Mouse (Mus musculus): ENCODE data around the gene Igdcc4. TPM values are rescaled to one million over a fixed set of nuclear protein-coding genes. Genes with fewer than 3 reads are reported as not detected.

The Igdcc4 gene
- polyA plus RNA-seq, 1 experiment, result 3.1 TPM

- Histone ChIP-seq H3K27me3 (ENCODE audit: control insufficient read depth, insufficient read depth, low read length) (peaks cover 2% of the 10 kb centered on the region; the same call in 1 of the 2 replicates), H3K27ac (ENCODE audit: control insufficient read depth, insufficient read depth, low read depth, low read length) (no peak overlapping the region), H3K4me3 (ENCODE audit: control insufficient read depth, low read depth, low read length) (no peak overlapping the region), H3K36me3 (ENCODE audit: control insufficient read depth, insufficient read depth, low read length) (no peaks in the 10 kb centered on the region), H3K4me1 (ENCODE audit: control insufficient read depth, insufficient read depth, low read length) (peaks cover 12% of the 10 kb centered on the region)
- no peak for TF ChIP-seq CTCF (IDR thresholded peaks at IDR 0.05; ENCODE audit: control insufficient read depth, insufficient read depth, insufficient replicate concordance, low read depth, low read length)
- no peak for TF ChIP-seq POLR2A (IDR thresholded peaks at IDR 0.05; ENCODE audit: control insufficient read depth, low read depth, low read length)
Measured at GRCm38 (mm10) chr9:65146001-65146400, 44.7 kb downstream of the Igdcc4 start.

DNA sequence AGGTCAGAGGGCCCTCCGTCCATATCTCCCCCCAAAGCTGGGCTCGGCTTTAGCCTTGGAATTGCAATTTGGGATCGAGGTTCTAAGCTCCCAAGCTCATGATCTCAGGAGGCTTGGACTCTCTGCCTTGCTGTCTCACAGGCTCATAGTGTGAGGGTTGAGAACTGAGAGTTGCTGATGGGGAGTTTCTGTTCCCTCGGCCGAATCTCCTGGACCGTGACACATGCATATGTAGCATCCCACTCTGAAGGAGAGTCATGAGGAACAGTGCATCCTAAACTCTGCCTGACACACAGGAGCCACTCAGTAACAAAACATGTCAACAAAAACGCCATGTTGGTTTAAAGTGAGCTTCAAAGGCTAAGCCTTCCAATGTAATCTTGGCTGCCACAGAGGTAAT lies 47.2 kb downstream of the Igdcc4 start:
- H3K4me3 ChIP-seq (ENCODE audit: control insufficient read depth, low read depth, low read length), result no peak overlapping the region
- peaks cover 4% of the 10 kb centered on the region for H3K4me1 ChIP-seq (ENCODE audit: control insufficient read depth, insufficient read depth, low read length)
- H3K36me3 ChIP-seq (ENCODE audit: control insufficient read depth, insufficient read depth, low read length), result no peaks in the 10 kb centered on the region
- TF ChIP-seq CTCF (IDR thresholded peaks at IDR 0.05; ENCODE audit: control insufficient read depth, insufficient read depth, insufficient replicate concordance, low read depth, low read length), result no peak
- no peak for TF ChIP-seq POLR2A (IDR thresholded peaks at IDR 0.05; ENCODE audit: control insufficient read depth, low read depth, low read length)
- no peak overlapping the region for H3K27ac ChIP-seq (ENCODE audit: control insufficient read depth, insufficient read depth, low read depth, low read length)
- no peaks in the 10 kb centered on the region for H3K27me3 ChIP-seq (ENCODE audit: control insufficient read depth, insufficient read depth, low read length)

GRCm38 (mm10) chr9:65152711-65153330 lies 51.5 kb downstream of the Igdcc4 start:
- H3K4me3 ChIP-seq (ENCODE audit: control insufficient read depth, low read depth, low read length), result no peak overlapping the region
- no peak overlapping the region for H3K27ac ChIP-seq (ENCODE audit: control insufficient read depth, insufficient read depth, low read depth, low read length)
- no peaks in the 10 kb centered on the region for H3K36me3 ChIP-seq (ENCODE audit: control insufficient read depth, insufficient read depth, low read length)
- no peak for TF ChIP-seq POLR2A (IDR thresholded peaks at IDR 0.05; ENCODE audit: control insufficient read depth, low read depth, low read length)
- no peak for TF ChIP-seq CTCF (IDR thresholded peaks at IDR 0.05; ENCODE audit: control insufficient read depth, insufficient read depth, insufficient replicate concordance, low read depth, low read length)
- H3K4me1 ChIP-seq (ENCODE audit: control insufficient read depth, insufficient read depth, low read length), result peaks cover 2% of the 10 kb centered on the region
- no peaks in the 10 kb centered on the region for H3K27me3 ChIP-seq (ENCODE audit: control insufficient read depth, insufficient read depth, low read length)

DNA sequence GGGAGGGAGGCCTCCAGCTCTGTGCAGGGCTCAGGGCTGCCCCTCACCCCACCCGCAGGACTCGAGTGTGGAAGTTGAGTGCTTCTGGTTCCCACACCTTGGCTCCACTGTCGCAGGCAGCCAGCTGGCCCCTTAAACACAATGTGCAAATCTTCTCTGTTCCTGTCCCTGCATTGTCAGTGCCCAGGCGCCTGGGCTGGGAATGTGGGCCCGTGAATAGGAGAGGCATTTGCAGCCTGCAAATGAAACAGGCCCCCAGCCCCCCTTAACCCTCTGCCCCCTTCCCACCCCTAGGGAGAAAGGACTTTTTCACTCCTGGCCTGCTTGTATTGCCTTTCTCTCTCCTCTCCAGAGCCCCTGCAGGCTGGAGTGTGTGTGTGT lies 52.0 kb downstream of the Igdcc4 start:
- Histone ChIP-seq H3K27me3 (ENCODE audit: control insufficient read depth, insufficient read depth, low read length) (no peaks in the 10 kb centered on the region), H3K36me3 (ENCODE audit: control insufficient read depth, insufficient read depth, low read length) (no peaks in the 10 kb centered on the region), H3K4me1 (ENCODE audit: control insufficient read depth, insufficient read depth, low read length) (peaks cover 2% of the 10 kb centered on the region), H3K4me3 (ENCODE audit: control insufficient read depth, low read depth, low read length) (no peak overlapping the region), H3K27ac (ENCODE audit: control insufficient read depth, insufficient read depth, low read depth, low read length) (no peak overlapping the region)
- TF ChIP-seq CTCF (IDR thresholded peaks at IDR 0.05; ENCODE audit: control insufficient read depth, insufficient read depth, insufficient replicate concordance, low read depth, low read length) (no peak), POLR2A (IDR thresholded peaks at IDR 0.05; ENCODE audit: control insufficient read depth, low read depth, low read length) (no peak)

GRCm38 (mm10) chr9:65154692-65155455 lies 53.6 kb downstream of the Igdcc4 start:
- Histone ChIP-seq H3K36me3 (ENCODE audit: control insufficient read depth, insufficient read depth, low read length) (no peaks in the 10 kb centered on the region), H3K27ac (ENCODE audit: control insufficient read depth, insufficient read depth, low read depth, low read length) (no peak overlapping the region), H3K4me3 (ENCODE audit: control insufficient read depth, low read depth, low read length) (no peak overlapping the region), H3K27me3 (ENCODE audit: control insufficient read depth, insufficient read depth, low read length) (no peaks in the 10 kb centered on the region), H3K4me1 (ENCODE audit: control insufficient read depth, insufficient read depth, low read length) (peaks cover 2% of the 10 kb centered on the region)
- TF ChIP-seq CTCF (IDR thresholded peaks at IDR 0.05; ENCODE audit: control insufficient read depth, insufficient read depth, insufficient replicate concordance, low read depth, low read length) (no peak), POLR2A (IDR thresholded peaks at IDR 0.05; ENCODE audit: control insufficient read depth, low read depth, low read length) (no peak)

GRCm38 (mm10) chr9:65156604-65157003 lies 55.3 kb downstream of the Igdcc4 start:
- no peak overlapping the region for H3K4me3 ChIP-seq (ENCODE audit: control insufficient read depth, low read depth, low read length)
- no peaks in the 10 kb centered on the region for H3K27me3 ChIP-seq (ENCODE audit: control insufficient read depth, insufficient read depth, low read length)
- H3K27ac ChIP-seq (ENCODE audit: control insufficient read depth, insufficient read depth, low read depth, low read length), result no peak overlapping the region

DNA sequence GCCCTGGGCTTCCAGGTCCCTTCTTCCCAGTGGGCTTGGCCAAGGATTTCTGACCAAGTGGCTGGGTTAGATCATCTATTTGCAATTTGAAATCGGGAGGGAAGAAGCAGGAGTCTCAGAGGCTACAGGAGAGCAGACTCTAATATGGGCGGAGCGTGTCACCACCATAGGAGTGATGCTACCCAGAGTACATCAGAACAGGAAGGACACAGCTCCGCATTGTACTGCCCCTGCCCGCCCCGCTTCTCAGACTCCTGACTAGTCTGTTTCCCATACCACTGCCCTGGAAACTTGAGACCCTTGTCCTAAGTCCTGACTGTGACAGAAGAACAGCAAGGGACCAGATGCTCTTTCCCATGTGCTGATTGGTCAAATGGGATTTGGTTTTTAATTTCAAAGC lies 56.3 kb downstream of the Igdcc4 start:
- Histone ChIP-seq H3K36me3 (ENCODE audit: control insufficient read depth, insufficient read depth, low read length) (no peaks in the 10 kb centered on the region), H3K4me3 (ENCODE audit: control insufficient read depth, low read depth, low read length) (no peak overlapping the region), H3K27me3 (ENCODE audit: control insufficient read depth, insufficient read depth, low read length) (0 out of 2 replicates have a peak, but pooled peaks cover 2% of the 10 kb centered on the region), H3K27ac (ENCODE audit: control insufficient read depth, insufficient read depth, low read depth, low read length) (no peak overlapping the region), H3K4me1 (ENCODE audit: control insufficient read depth, insufficient read depth, low read length) (peaks cover 5% of the 10 kb centered on the region)
- TF ChIP-seq POLR2A (IDR thresholded peaks at IDR 0.05; ENCODE audit: control insufficient read depth, low read depth, low read length), result no peak
- no peak for TF ChIP-seq CTCF (IDR thresholded peaks at IDR 0.05; ENCODE audit: control insufficient read depth, insufficient read depth, insufficient replicate concordance, low read depth, low read length)

More at GRCm38 (mm10) chr9:65156604-65157003, 55.3 kb downstream of the Igdcc4 start:
- Histone ChIP-seq H3K36me3 (ENCODE audit: control insufficient read depth, insufficient read depth, low read length) (no peaks in the 10 kb centered on the region), H3K4me1 (ENCODE audit: control insufficient read depth, insufficient read depth, low read length) (peaks cover 2% of the 10 kb centered on the region)
- no peak for TF ChIP-seq CTCF (IDR thresholded peaks at IDR 0.05; ENCODE audit: control insufficient read depth, insufficient read depth, insufficient replicate concordance, low read depth, low read length)
- no peak for TF ChIP-seq POLR2A (IDR thresholded peaks at IDR 0.05; ENCODE audit: control insufficient read depth, low read depth, low read length)
